Mouse (Mus musculus) MEL (cell line): ENCODE measurements at regions not wholly inside any gene's neighbourhood (a gene's known extent, or its start where the extent isn't known, plus 50 kb on each side); places are given as distances from the start of the nearest gene placed in this dataset.
"Not testable (repeated sequence)": the region's sequence is repeated elsewhere in the genome, so short reads cannot be mapped to it uniquely, and the experiment has no call there.

ENCODE experiments used
- CTCF ChIP-seq, 3 experiments: IDR thresholded peaks in 2 of 3; conservative IDR thresholded peaks in 1 of 3; 2 replicates each; pipeline ENCODE4 v1.5.1; 2011 to 2012; ENCODE audit warnings: low read length in 3 of 3, low read depth in 2 of 3, mild to moderate bottlenecking in 2 of 3, improper control_type of control experiment in 1 of 3, inconsistent platforms in 1 of 3, mixed read lengths in 1 of 3, moderate library complexity in 1 of 3; ENCODE audit not compliant: control insufficient read depth in 1 of 3, insufficient read depth in 1 of 3, poor library complexity in 1 of 3, severe bottlenecking in 1 of 3
- EP300 ChIP-seq, 2 experiments: IDR thresholded peaks; 2 replicates each; pipeline ENCODE4 v1.6.1; 2011; ENCODE audit warnings: improper control_type of control experiment in 2 of 2, low read length in 2 of 2, low read depth in 1 of 2, mild to moderate bottlenecking in 1 of 2
- MAFK ChIP-seq: IDR thresholded peaks from 2 replicates; pipeline ENCODE4 v1.6.1; 2011; ENCODE audit warnings: low read depth, mild to moderate bottlenecking, low read length, improper control_type of control experiment, borderline replicate concordance
- NRF1 ChIP-seq: IDR thresholded peaks from 2 replicates; pipeline ENCODE4 v1.6.1; 2014; ENCODE audit warnings: low read depth, mild to moderate bottlenecking, inconsistent platforms, low read length, improper control_type of control experiment, moderate library complexity; ENCODE audit not compliant: poor library complexity, insufficient read depth, severe bottlenecking
- POLR2A ChIP-seq, 2 experiments: IDR thresholded peaks; 2 replicates each; pipeline ENCODE4 v1.6.1; 2011 to 2012; ENCODE audit warnings: low read length in 2 of 2, mild to moderate bottlenecking in 2 of 2, control low read depth in 1 of 2, improper control_type of control experiment in 1 of 2, low read depth in 1 of 2, moderate library complexity in 1 of 2; ENCODE audit not compliant: control insufficient read depth in 1 of 2, insufficient read depth in 1 of 2, poor library complexity in 1 of 2
- SMC3 ChIP-seq: IDR thresholded peaks from 2 replicates; pipeline ENCODE4 v1.6.1; 2011; ENCODE audit warnings: low read depth, low read length, improper control_type of control experiment
- TCF12 ChIP-seq: IDR thresholded peaks from 2 replicates; pipeline ENCODE4 v1.6.1; 2014; ENCODE audit warnings: low read depth, mild to moderate bottlenecking, inconsistent platforms, low read length, improper control_type of control experiment, moderate library complexity
- ZKSCAN1 ChIP-seq: IDR thresholded peaks from 2 replicates; pipeline ENCODE4 v1.6.1; 2012; ENCODE audit warnings: low read depth, mild to moderate bottlenecking, inconsistent platforms, low read length, improper control_type of control experiment, moderate library complexity

GRCm38 (mm10) chr14:120773001-120773400 lies 138.0 kb upstream of the Ipo5 start:
- not testable (repeated sequence) for TF ChIP-seq CTCF (IDR thresholded peaks at IDR 0.05 in 2 of 3, conservative IDR thresholded peaks at IDR 0.05 in 1 of 3; ENCODE audit: control insufficient read depth in 1 of 3, insufficient read depth in 1 of 3, low read depth in 2 of 3, low read length in 3 of 3, poor library complexity in 1 of 3, severe bottlenecking in 1 of 3); POLR2A (IDR thresholded peaks at IDR 0.05; ENCODE audit: control insufficient read depth in 1 of 2, insufficient read depth in 1 of 2, low read depth in 1 of 2, low read length in 2 of 2, poor library complexity in 1 of 2); TCF12; NRF1; EP300 (IDR thresholded peaks at IDR 0.05; ENCODE audit: low read depth in 1 of 2, low read length in 2 of 2); SMC3; ZKSCAN1; MAFK
